Comparison of ENCODE assay signal across 19 mouse cellular contexts in genomic region chr5:150221806-150222205, GRCm38 (mm10).
"Had no signal": no experiment of that assay in that cellular context is flagged by ENCODE, and none has a peak within 500 bp of the region (broad histone marks: within the 10 kb centered on the region; RNA-seq: fewer than 3 reads in every experiment).

No protein-coding gene starts in this region.

- DNase-seq: liver, postnatal 0 days; lung, adult 2 months; lung, postnatal 14 days; lung, postnatal 36 days; midbrain, embryonic 14.5 days; right cerebral cortex, postnatal 14 days; thymus, adult 2 months; thymus, postnatal 25 days; thymus, postnatal 4 days had no signal

- ATAC-seq: liver, postnatal 0 days; lung, postnatal 0 days; midbrain, embryonic 16.5 days had no signal

- H3K4me3 ChIP-seq: liver, embryonic 15.5 days; lung, embryonic 15.5 days; megakaryocyte, embryonic 14.5 days; midbrain, embryonic 12.5 days; neural tube, embryonic 12.5 days; stomach, embryonic 15.5 days had no signal

- H3K4me1 ChIP-seq: liver, embryonic 15.5 days; lung, embryonic 15.5 days; megakaryocyte, embryonic 14.5 days; midbrain, embryonic 12.5 days; neural tube, embryonic 12.5 days; stomach, embryonic 15.5 days had no signal

- H3K36me3 ChIP-seq: liver, embryonic 15.5 days; lung, embryonic 15.5 days; midbrain, embryonic 12.5 days; neural tube, embryonic 12.5 days; stomach, embryonic 15.5 days had no signal

- H3K9me3 ChIP-seq: liver, embryonic 15.5 days; lung, embryonic 15.5 days; neural tube, embryonic 12.5 days; stomach, embryonic 15.5 days had no signal

- H3K27me3 ChIP-seq: liver, embryonic 15.5 days; lung, embryonic 15.5 days; megakaryocyte, embryonic 14.5 days; midbrain, embryonic 12.5 days; neural tube, embryonic 12.5 days; stomach, embryonic 15.5 days had no signal

- H3K9ac ChIP-seq: liver, embryonic 15.5 days; liver, postnatal 0 days; lung, embryonic 15.5 days; midbrain, embryonic 12.5 days; neural tube, embryonic 12.5 days; stomach, embryonic 15.5 days had no signal

- H3K4me2 ChIP-seq: liver, embryonic 15.5 days; lung, embryonic 15.5 days; midbrain, embryonic 12.5 days; neural tube, embryonic 12.5 days; stomach, embryonic 15.5 days had no signal

- H3K27ac ChIP-seq: liver, embryonic 15.5 days; lung, embryonic 15.5 days; macrophage; midbrain, embryonic 12.5 days; neural tube, embryonic 12.5 days; stomach, embryonic 15.5 days; stomach, postnatal 0 days had no signal
